Mouse (Mus musculus): ENCODE results near the gene Cabp7. TPM values are rescaled to one million over a fixed set of nuclear protein-coding genes. Genes with fewer than 3 reads are reported as not detected.

Cabp7 gene
- polyA plus RNA-seq, 1 experiment from 2014 or later: 0.06 TPM

DNA sequence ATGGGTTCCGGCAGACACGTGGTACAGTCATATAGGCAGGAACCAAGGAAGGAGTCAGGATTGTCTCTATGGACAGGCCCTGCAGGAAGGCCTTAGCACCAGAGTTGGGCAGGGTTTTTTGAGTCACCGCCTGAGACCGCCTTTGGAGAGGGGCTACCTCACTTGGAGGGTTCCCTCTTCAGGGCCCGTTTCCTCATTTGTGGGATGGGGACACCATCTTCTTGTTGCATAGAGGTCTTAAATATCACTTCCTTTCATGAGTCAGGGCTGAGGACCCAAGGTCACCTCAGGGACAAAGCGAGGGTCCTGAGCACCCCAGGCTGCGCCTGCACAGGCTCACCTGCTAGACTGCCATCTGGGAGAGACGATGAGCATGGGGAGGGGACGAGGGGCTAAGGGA, 9.9 kb upstream of the Cabp7 start:
- Histone ChIP-seq H3K4me1 (ENCODE audit: insufficient read depth) (no peaks in the 10 kb centered on the region), H3K27ac (ENCODE audit: low read depth) (no peak overlapping the region), H3K4me3 (ENCODE audit: low read depth, low read length) (no peak overlapping the region), H3K4me2 (ENCODE audit: low read depth, low read length) (no peak overlapping the region), H3K9ac (replicated peaks) (no peak overlapping the region), H3K27me3 (ENCODE audit: insufficient read depth, low read length) (peaks cover 5% of the 10 kb centered on the region; the same call in 1 of the 2 replicates), H3K36me3 (replicated peaks; ENCODE audit: insufficient read depth, low read length) (no peaks in the 10 kb centered on the region), H3K9me3 (ENCODE audit: low read length) (no peaks in the 10 kb centered on the region; the same call in 1 of the 2 replicates)
- ATAC-seq (no peak), DNase-seq (no peak)
- 69% methylated on average over 9 of the region's 9 CpGs for WGBS (ENCODE audit: insufficient replicate concordance)
- no peak for TF ChIP-seq EP300 (IDR thresholded peaks at IDR 0.05; ENCODE audit: low read depth)
- TF ChIP-seq CTCF (IDR thresholded peaks at IDR 0.05; ENCODE audit: low read depth): no peak

DNA sequence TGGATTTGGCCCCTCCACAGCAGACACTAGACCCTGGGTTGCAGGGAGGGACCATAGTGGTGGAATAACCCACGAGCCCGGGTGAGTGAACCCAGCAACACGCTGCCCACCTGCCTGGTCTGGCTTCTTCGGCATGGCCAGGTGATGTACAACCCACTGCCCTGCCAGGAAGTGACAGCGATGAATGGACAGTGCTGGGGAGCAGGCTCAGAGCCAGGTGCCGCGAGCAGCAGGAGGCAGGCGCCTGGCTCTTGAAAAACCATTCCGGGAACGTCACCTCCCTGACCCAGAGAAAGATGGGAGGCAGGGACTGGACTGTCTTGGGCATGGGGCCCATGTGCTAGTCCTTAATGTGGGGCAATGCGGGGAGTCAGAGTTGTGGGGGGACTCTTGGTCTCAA, 8.3 kb upstream of the Cabp7 start:
- DNase-seq: no peak
- no peak overlapping the region for H3K4me2 ChIP-seq (ENCODE audit: low read depth, low read length)
- no peaks in the 10 kb centered on the region for H3K36me3 ChIP-seq (replicated peaks; ENCODE audit: insufficient read depth, low read length)
- peaks cover 9% of the 10 kb centered on the region for H3K27me3 ChIP-seq (ENCODE audit: insufficient read depth, low read length)
- no peak for TF ChIP-seq EP300 (IDR thresholded peaks at IDR 0.05; ENCODE audit: low read depth)
- no peak for TF ChIP-seq CTCF (IDR thresholded peaks at IDR 0.05; ENCODE audit: low read depth)
- 76% methylated on average over 11 of the region's 11 CpGs for WGBS (ENCODE audit: insufficient replicate concordance)
- H3K4me1 ChIP-seq (ENCODE audit: insufficient read depth): no peaks in the 10 kb centered on the region
- no peak for ATAC-seq
- H3K27ac ChIP-seq (ENCODE audit: low read depth): no peak overlapping the region
- H3K9ac ChIP-seq (replicated peaks): no peak overlapping the region
- no peak overlapping the region for H3K4me3 ChIP-seq (ENCODE audit: low read depth, low read length)
- no peaks in the 10 kb centered on the region; the same call in 1 of the 2 replicates for H3K9me3 ChIP-seq (ENCODE audit: low read length)

DNA sequence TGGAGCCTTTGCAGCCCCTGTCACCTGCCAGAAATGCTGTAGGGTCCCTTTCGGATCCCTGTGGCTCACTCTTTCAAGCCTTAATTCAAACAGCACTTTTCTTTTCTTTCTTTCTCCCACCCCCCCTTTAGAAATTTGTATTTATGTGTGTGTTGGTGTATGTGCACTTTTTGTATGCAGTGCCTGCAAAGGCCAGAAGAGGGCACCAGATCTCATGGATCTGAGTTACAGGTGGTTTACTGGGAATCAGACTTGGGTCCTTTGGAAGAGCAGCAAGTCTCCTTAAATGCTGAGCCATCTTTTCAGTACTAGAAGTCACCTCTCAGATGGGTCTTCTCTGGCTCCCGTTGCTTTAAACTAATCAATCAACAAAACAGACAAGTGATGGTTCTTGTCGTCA, 7.5 kb upstream of the Cabp7 start:
- H3K9me3 ChIP-seq (ENCODE audit: low read length): no peaks in the 10 kb centered on the region; the same call in 1 of the 2 replicates
- DNase-seq (no peak), ATAC-seq (no peak)
- peak; percentile 53 for TF ChIP-seq CTCF (IDR thresholded peaks at IDR 0.05; ENCODE audit: low read depth)
- TF ChIP-seq EP300 (IDR thresholded peaks at IDR 0.05; ENCODE audit: low read depth): no peak
- H3K36me3 ChIP-seq (replicated peaks; ENCODE audit: insufficient read depth, low read length): no peaks in the 10 kb centered on the region
- WGBS (ENCODE audit: insufficient replicate concordance): 81% methylated on average over 3 of the region's 3 CpGs
- no peaks in the 10 kb centered on the region for H3K4me1 ChIP-seq (ENCODE audit: insufficient read depth)
- peaks cover 18% of the 10 kb centered on the region for H3K27me3 ChIP-seq (ENCODE audit: insufficient read depth, low read length)
- H3K9ac ChIP-seq (replicated peaks): no peak overlapping the region
- H3K4me2 ChIP-seq (ENCODE audit: low read depth, low read length): no peak overlapping the region
- no peak overlapping the region for H3K4me3 ChIP-seq (ENCODE audit: low read depth, low read length)
- H3K27ac ChIP-seq (ENCODE audit: low read depth): no peak overlapping the region

DNA sequence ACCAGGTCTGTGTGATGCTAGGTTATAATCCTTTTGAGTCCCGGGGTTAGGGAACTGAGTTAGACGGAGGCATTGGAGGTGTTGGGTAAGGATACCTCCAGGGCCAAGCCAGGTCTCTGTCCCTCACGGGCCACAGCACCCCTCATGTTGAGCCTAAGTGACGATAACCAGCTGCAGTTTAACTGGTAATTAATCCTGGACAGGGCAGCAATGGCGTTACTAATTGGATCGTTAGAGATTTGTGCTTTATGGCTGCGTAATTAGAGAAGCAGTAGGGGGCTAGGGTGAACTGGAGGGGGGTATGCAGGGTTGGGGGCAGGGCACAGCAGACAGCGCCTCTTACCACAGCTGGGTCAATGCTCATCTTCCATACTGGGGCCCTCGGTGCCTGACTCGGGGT, 6.3 kb upstream of the Cabp7 start:
- DNase-seq: no peak
- H3K27me3 ChIP-seq (ENCODE audit: insufficient read depth, low read length): peaks cover 30% of the 10 kb centered on the region
- no peaks in the 10 kb centered on the region for H3K4me1 ChIP-seq (ENCODE audit: insufficient read depth)
- no peak overlapping the region for H3K4me2 ChIP-seq (ENCODE audit: low read depth, low read length)
- ATAC-seq: no peak
- WGBS (ENCODE audit: insufficient replicate concordance): 48% methylated on average over 10 of the region's 10 CpGs
- H3K27ac ChIP-seq (ENCODE audit: low read depth): no peak overlapping the region
- H3K4me3 ChIP-seq (ENCODE audit: low read depth, low read length): no peak overlapping the region
- H3K36me3 ChIP-seq (replicated peaks; ENCODE audit: insufficient read depth, low read length): no peaks in the 10 kb centered on the region
- H3K9me3 ChIP-seq (ENCODE audit: low read length): no peaks in the 10 kb centered on the region; the same call in 1 of the 2 replicates
- H3K9ac ChIP-seq (replicated peaks): no peak overlapping the region
- no peak for TF ChIP-seq CTCF (IDR thresholded peaks at IDR 0.05; ENCODE audit: low read depth)
- TF ChIP-seq EP300 (IDR thresholded peaks at IDR 0.05; ENCODE audit: low read depth): no peak

DNA sequence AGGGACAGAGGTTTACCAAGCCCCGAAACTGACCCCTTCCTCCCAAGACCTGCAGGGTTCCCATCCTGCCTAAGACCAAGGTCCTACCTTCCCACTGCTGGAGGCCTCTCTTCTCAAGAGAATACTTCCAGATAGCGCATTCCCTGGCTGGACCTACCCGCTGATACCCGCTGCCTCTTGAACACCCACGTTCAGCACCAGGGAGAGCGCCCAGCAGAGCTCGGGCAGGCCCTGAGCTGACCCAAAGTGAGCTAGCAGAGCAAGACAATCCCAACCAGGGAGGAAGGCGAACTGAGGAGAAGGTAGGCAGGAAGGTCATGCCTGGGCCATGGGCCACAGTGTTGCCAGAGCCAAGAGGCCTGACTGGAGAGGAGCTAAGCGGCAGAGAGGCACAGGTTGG, 3.7 kb upstream of the Cabp7 start:
- Histone ChIP-seq H3K4me2 (ENCODE audit: low read depth, low read length) (no peak overlapping the region), H3K36me3 (replicated peaks; ENCODE audit: insufficient read depth, low read length) (no peaks in the 10 kb centered on the region), H3K27me3 (ENCODE audit: insufficient read depth, low read length) (peaks cover 52% of the 10 kb centered on the region), H3K9ac (replicated peaks) (no peak overlapping the region), H3K4me3 (ENCODE audit: low read depth, low read length) (no peak overlapping the region), H3K4me1 (ENCODE audit: insufficient read depth) (peaks cover 11% of the 10 kb centered on the region), H3K9me3 (ENCODE audit: low read length) (no peaks in the 10 kb centered on the region; the same call in 1 of the 2 replicates), H3K27ac (ENCODE audit: low read depth) (no peak overlapping the region)
- ATAC-seq (no peak), DNase-seq (peak; percentile 81)
- 8% methylated on average over 9 of the region's 9 CpGs for WGBS (ENCODE audit: insufficient replicate concordance)
- no peak for TF ChIP-seq EP300 (IDR thresholded peaks at IDR 0.05; ENCODE audit: low read depth)
- TF ChIP-seq CTCF (IDR thresholded peaks at IDR 0.05; ENCODE audit: low read depth): no peak

DNA sequence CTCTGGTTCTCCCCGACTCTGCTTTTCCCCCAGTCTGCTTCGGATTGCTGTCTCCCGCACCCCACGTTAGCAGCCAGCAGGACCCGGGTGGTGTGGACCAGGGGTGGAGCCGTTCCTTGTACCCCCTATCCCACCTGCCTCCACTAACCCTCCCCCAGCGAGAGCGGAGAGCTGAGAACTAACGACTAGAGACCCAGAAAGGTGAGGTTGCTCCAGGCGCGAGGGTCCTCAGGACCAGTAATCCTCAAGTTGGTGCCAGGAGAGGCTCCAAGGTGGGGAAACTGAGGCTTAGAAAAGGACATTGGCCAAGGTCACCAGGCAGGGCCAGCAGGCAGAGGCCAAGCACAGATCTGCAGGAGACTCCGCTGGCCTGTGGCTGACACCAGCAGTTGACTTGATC, 707 bp upstream of the Cabp7 start:
- Histone ChIP-seq H3K9ac (replicated peaks) (no peak overlapping the region), H3K4me2 (ENCODE audit: low read depth, low read length) (peak overlapping the region; percentile 68), H3K27me3 (ENCODE audit: insufficient read depth, low read length) (peaks cover 73% of the 10 kb centered on the region), H3K9me3 (ENCODE audit: low read length) (no peaks in the 10 kb centered on the region), H3K4me3 (ENCODE audit: low read depth, low read length) (no peak overlapping the region), H3K4me1 (ENCODE audit: insufficient read depth) (peaks cover 11% of the 10 kb centered on the region), H3K36me3 (replicated peaks; ENCODE audit: insufficient read depth, low read length) (no peaks in the 10 kb centered on the region), H3K27ac (ENCODE audit: low read depth) (no peak overlapping the region)
- no peak for TF ChIP-seq EP300 (IDR thresholded peaks at IDR 0.05; ENCODE audit: low read depth)
- ATAC-seq: no peak
- whole genome bisulfite sequencing (ENCODE audit: insufficient replicate concordance): 3% methylated on average over 12 of the region's 12 CpGs
- DNase-seq: no peak

DNA sequence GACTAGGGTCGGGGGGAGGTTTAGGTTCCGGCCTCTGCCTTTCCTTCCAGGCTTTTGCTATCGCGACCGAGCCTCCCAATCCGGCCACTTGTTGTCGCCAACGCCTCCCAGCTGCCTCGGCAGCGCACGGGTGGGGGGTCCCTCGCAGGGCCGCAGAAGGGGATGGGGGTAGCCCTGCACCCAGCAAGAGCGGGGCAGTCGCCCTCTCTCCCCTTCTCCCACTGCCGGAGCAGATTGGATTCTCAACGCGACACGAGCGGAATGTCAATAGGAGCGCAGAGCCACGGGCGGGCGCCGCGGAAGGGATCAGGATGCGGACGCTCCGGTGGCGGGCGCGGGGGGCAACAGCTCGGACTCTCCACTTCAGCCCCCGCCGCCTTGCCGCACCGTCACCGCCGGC, 609 bp downstream of the Cabp7 start:
- Histone ChIP-seq H3K9me3 (ENCODE audit: low read length) (no peaks in the 10 kb centered on the region), H3K9ac (replicated peaks) (no peak overlapping the region), H3K4me1 (ENCODE audit: insufficient read depth) (peaks cover 11% of the 10 kb centered on the region), H3K4me2 (ENCODE audit: low read depth, low read length) (peak overlapping the region; percentile 68), H3K36me3 (replicated peaks; ENCODE audit: insufficient read depth, low read length) (no peaks in the 10 kb centered on the region), H3K4me3 (ENCODE audit: low read depth, low read length) (peak overlapping the region; percentile 36), H3K27ac (ENCODE audit: low read depth) (no peak overlapping the region), H3K27me3 (ENCODE audit: insufficient read depth, low read length) (peaks cover 72% of the 10 kb centered on the region)
- ATAC-seq (no peak), DNase-seq (no peak)
- no peak for TF ChIP-seq CTCF (IDR thresholded peaks at IDR 0.05; ENCODE audit: low read depth)
- no peak for TF ChIP-seq EP300 (IDR thresholded peaks at IDR 0.05; ENCODE audit: low read depth)
- 2% methylated on average over 25 of the region's 39 CpGs for WGBS (ENCODE audit: insufficient replicate concordance)
